ENCODE assay signal across 8 mouse cellular contexts in the genomic region with DNA sequence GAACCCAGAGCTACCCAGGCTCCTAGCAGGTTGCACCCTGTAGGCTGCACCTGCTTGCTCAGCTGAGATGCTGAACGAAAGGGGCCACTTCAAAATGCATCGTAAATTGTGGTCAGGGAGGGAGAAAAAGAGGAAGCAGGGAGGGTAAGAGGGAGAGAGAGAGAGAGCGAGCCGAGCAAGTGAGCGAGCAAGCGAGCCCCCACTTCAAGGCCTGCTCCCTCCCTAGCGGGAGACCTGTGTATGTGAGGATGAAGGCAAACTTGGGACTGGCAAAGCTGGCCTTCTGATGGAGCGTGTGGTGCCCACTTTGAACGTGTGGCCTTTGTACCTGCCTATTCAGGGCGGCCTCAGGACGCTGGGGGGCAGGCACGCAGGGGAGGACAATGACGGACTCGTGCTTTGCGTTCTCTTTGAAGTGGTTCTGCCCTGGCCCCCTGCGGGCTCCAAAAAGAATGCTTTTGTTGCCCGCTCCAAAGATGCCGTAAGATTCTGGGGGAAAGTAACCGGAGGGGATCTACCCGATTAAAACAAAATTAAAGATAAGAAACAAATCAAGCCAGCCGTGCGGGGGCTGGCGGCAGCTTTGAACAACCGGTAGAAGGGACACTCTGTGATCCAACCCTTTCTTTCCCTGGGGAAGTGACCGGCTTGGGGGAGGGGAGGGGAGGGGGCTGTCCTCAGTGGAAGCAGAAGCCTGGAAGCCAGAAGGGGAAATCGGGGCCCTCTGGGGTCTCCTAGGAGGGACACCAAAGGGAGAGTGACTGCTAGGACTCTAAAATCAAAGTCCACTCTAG.
DNase-seq lines count a peak whose midpoint lies in the region; ATAC-seq and TF ChIP-seq lines count a peak whose summit lies in the region.

No protein-coding gene starts in this region.

- no peaks in the 10 kb centered on the region for H3K36me3 ChIP-seq in heart, embryonic 10.5 days
- no peaks in the 10 kb centered on the region for H3K36me3 ChIP-seq in hindbrain, embryonic 16.5 days (ENCODE audit: control insufficient read depth, insufficient read depth, low read length)
- no peaks in the 10 kb centered on the region for H3K36me3 ChIP-seq in midbrain, embryonic 10.5 days

- H3K4me2 ChIP-seq in hindbrain, embryonic 16.5 days (ENCODE audit: low read length), result peak overlapping the region; percentile 35

- intact Hi-C loops in left cerebral cortex, adult 2 months (cut with DNase I), result loop anchor here (5.0 kb wide), 4 partner anchors 71 to 171 kb away; a partner anchor contains a TSS

- H3K9me3 ChIP-seq in heart, embryonic 10.5 days, result no peaks in the 10 kb centered on the region
- no peaks in the 10 kb centered on the region for H3K9me3 ChIP-seq in hindbrain, embryonic 16.5 days (ENCODE audit: control insufficient read depth, low read length)
- H3K9me3 ChIP-seq in midbrain, embryonic 10.5 days (replicated peaks), result peaks cover under 1% of the 10 kb centered on the region; the same call in 1 of the 2 replicates

- H3K4me3 ChIP-seq in heart, embryonic 10.5 days, result peak overlapping the region; percentile 43
- no peak overlapping the region for H3K4me3 ChIP-seq in hindbrain, embryonic 16.5 days (ENCODE audit: low read length)
- peak overlapping the region; percentile 44 for H3K4me3 ChIP-seq in midbrain, embryonic 10.5 days
- H3K4me3 ChIP-seq in left cerebral cortex, adult 2 months, result no peak overlapping the region

- peaks cover 86% of the 10 kb centered on the region for H3K27me3 ChIP-seq in heart, embryonic 10.5 days (ENCODE audit: insufficient read depth, poor library complexity, severe bottlenecking)
- H3K27me3 ChIP-seq in hindbrain, embryonic 16.5 days (replicated peaks; ENCODE audit: control insufficient read depth, insufficient read depth, low read length), result peaks cover 12% of the 10 kb centered on the region
- H3K27me3 ChIP-seq in midbrain, embryonic 10.5 days (ENCODE audit: low read depth, poor library complexity, severe bottlenecking), result peaks cover 80% of the 10 kb centered on the region

- no peak for ATAC-seq in hindbrain, embryonic 16.5 days
- ATAC-seq in inflammation-experienced regulatory T-cells, adult 6 months, result no peak

- peak overlapping the region; percentile 23; the same call in 1 of the 2 replicates for H3K9ac ChIP-seq in hindbrain, embryonic 16.5 days (ENCODE audit: low read depth, low read length)

- peaks cover 42% of the 10 kb centered on the region for H3K4me1 ChIP-seq in heart, embryonic 10.5 days
- H3K4me1 ChIP-seq in hindbrain, embryonic 16.5 days (ENCODE audit: control insufficient read depth, insufficient read depth, low read depth, low read length), result peaks cover 45% of the 10 kb centered on the region
- H3K4me1 ChIP-seq in midbrain, embryonic 10.5 days, result peaks cover 79% of the 10 kb centered on the region

- H3K27ac ChIP-seq in heart, embryonic 10.5 days, result peak overlapping the region; percentile 62; the same call in 1 of the 2 replicates
- no peak overlapping the region for H3K27ac ChIP-seq in hindbrain, embryonic 16.5 days (ENCODE audit: low read depth, low read length)
- H3K27ac ChIP-seq in midbrain, embryonic 10.5 days (replicated peaks), result peak overlapping the region; percentile 77
- H3K27ac ChIP-seq in left cerebral cortex, adult 2 months, result no peak overlapping the region

- 6% methylated on average over 26 of the region's 26 CpGs for WGBS in heart, embryonic 10.5 days
- 9% methylated on average over 26 of the region's 26 CpGs for WGBS in hindbrain, embryonic 16.5 days
- WGBS in midbrain, embryonic 10.5 days, result 3% methylated on average over 26 of the region's 26 CpGs

- no peak; the same call in 1 of the 2 replicates for TF ChIP-seq CTCF in left cerebral cortex, adult 2 months (IDR thresholded peaks at IDR 0.05)

- no peak for DNase-seq in heart, embryonic 10.5 days (ENCODE audit: low spot score)
- no peak for DNase-seq in heart, adult 8-10 months (ENCODE audit: low spot score)
- DNase-seq in brain, adult 2 months (ENCODE audit: low read depth, low spot score), result peak; percentile 25
- peak; percentile 54 for DNase-seq in midbrain, embryonic 10.5 days (ENCODE audit: low spot score)
- DNase-seq in left cerebral cortex, adult 2 months (ENCODE audit: extremely low spot score in 1 of 2, low spot score in 2 of 2), result no peak
- DNase-seq in right cerebral cortex, postnatal 4 days, result no peak

Comparison
In these comparisons a context has a peak if more than half of its experiments do, and no peak if none do; other contexts are left out.
1. DNase-seq: peak in brain, adult 2 months (single experiment) and midbrain, embryonic 10.5 days (single experiment); none in heart, embryonic 10.5 days (single experiment), heart, adult 8-10 months (single experiment), left cerebral cortex, adult 2 months (0 of 2) and right cerebral cortex, postnatal 4 days (single experiment).
2. H3K27ac ChIP-seq: peak in heart, embryonic 10.5 days (single experiment) and midbrain, embryonic 10.5 days (single experiment); none in hindbrain, embryonic 16.5 days (single experiment) and left cerebral cortex, adult 2 months (single experiment).
3. H3K4me3 ChIP-seq: peak in heart, embryonic 10.5 days (single experiment) and midbrain, embryonic 10.5 days (single experiment); none in hindbrain, embryonic 16.5 days (single experiment) and left cerebral cortex, adult 2 months (single experiment).